Mouse (Mus musculus) neural tube, embryonic 15.5 days (tissue): ENCODE measurements around the gene Fuom. TPM values are rescaled to one million over a fixed set of nuclear protein-coding genes. Genes with fewer than 3 reads are reported as not detected.

Experiments
- ATAC-seq: fragments of 200-750 bp; cut with Nextera tagmentation; 2 replicates; pipeline ENCODE4 v1.8.0; 2017; ENCODE audit warnings: mild to moderate bottlenecking, moderate TSS enrichment, moderate library complexity; ENCODE audit not compliant: low FRiP score
- H3K27ac ChIP-seq: fragments of 300-500 bp; sonication (generic); replicated peaks from 2 replicates; pipeline ENCODE4 v1.5.1; 2015; ENCODE audit warnings: mild to moderate bottlenecking, inconsistent platforms
- H3K27me3 ChIP-seq: fragments of 300-500 bp; sonication (generic); replicated peaks from 2 replicates; pipeline ENCODE4 v1.6.1; 2015; ENCODE audit warnings: inconsistent platforms
- H3K36me3 ChIP-seq: fragments of 300-500 bp; sonication (generic); 2 replicates; pipeline ENCODE4 v1.6.1; 2015; ENCODE audit warnings: inconsistent platforms
- H3K4me1 ChIP-seq: fragments of 300-500 bp; sonication (generic); 2 replicates; pipeline ENCODE4 v1.6.1; 2015; ENCODE audit warnings: inconsistent platforms
- H3K4me2 ChIP-seq: fragments of 300-500 bp; sonication (generic); 2 replicates; pipeline ENCODE4 v1.6.1; 2015; ENCODE audit warnings: inconsistent platforms, mild to moderate bottlenecking, moderate library complexity
- H3K4me3 ChIP-seq: fragments of 300-500 bp; sonication (generic); replicated peaks from 2 replicates; pipeline ENCODE4 v1.5.1; 2015; ENCODE audit warnings: mild to moderate bottlenecking, inconsistent platforms
- H3K9ac ChIP-seq: fragments of 300-500 bp; sonication (generic); replicated peaks from 2 replicates; pipeline ENCODE4 v1.6.1; 2015; ENCODE audit warnings: mild to moderate bottlenecking, inconsistent platforms
- H3K9me3 ChIP-seq: fragments of 300-500 bp; sonication (generic); replicated peaks from 2 replicates; pipeline ENCODE4 v1.6.1; 2016; ENCODE audit warnings: inconsistent platforms
- WGBS: fragments of 180-500 bp; shearing (Covaris S2); methylation state at CpG from one replicate; pipeline ENCODE4 v1.1.7; 2015; ENCODE audit warnings: mixed read lengths; 5-methylcytosine and 5-hydroxymethylcytosine counted together
- polyA plus RNA-seq: library from polyadenylated mRNA; unstranded; fragments of >200 nt; fragmentation: Nextera tagmentation; extraction: Ambion mirVana; gene quantifications from 2 replicates; pipeline ENCODE4 v1.2.1, GENCODE M21; 2015

The Fuom gene
- polyA plus RNA-seq, 1 experiment from 2014 or later: 51.2 TPM

GRCm38 (mm10) chr7:140096055-140096454 lies 6.2 kb downstream of the Fuom start:
- H3K9ac ChIP-seq: no peak overlapping the region
- no peaks in the 10 kb centered on the region for H3K9me3 ChIP-seq
- H3K27me3 ChIP-seq: no peaks in the 10 kb centered on the region
- H3K4me1 ChIP-seq: peaks cover 3% of the 10 kb centered on the region
- no peak overlapping the region for H3K4me3 ChIP-seq
- no peak for ATAC-seq
- H3K4me2 ChIP-seq: no peak overlapping the region
- H3K36me3 ChIP-seq: peaks cover 2% of the 10 kb centered on the region
- no peak overlapping the region for H3K27ac ChIP-seq

- Histone ChIP-seq H3K9ac (no peak overlapping the region), H3K27me3 (no peaks in the 10 kb centered on the region), H3K4me1 (no peaks in the 10 kb centered on the region), H3K36me3 (peaks cover 2% of the 10 kb centered on the region), H3K9me3 (no peaks in the 10 kb centered on the region), H3K27ac (no peak overlapping the region), H3K4me3 (no peak overlapping the region), H3K4me2 (no peak overlapping the region)
- ATAC-seq: no peak
- 46% methylated on average over 1 of the region's 1 CpGs for WGBS
Observed at GRCm38 (mm10) chr7:140095556-140095955, 6.7 kb downstream of the Fuom start.

- Histone ChIP-seq H3K4me3 (no peak overlapping the region), H3K4me1 (no peaks in the 10 kb centered on the region), H3K36me3 (peaks cover 2% of the 10 kb centered on the region), H3K9me3 (no peaks in the 10 kb centered on the region), H3K27me3 (no peaks in the 10 kb centered on the region), H3K9ac (no peak overlapping the region), H3K27ac (no peak overlapping the region), H3K4me2 (no peak overlapping the region)
- no peak for ATAC-seq
- 73% methylated on average over 5 of the region's 5 CpGs for WGBS
Observed at GRCm38 (mm10) chr7:140094954-140095353, 7.3 kb downstream of the Fuom start.

- H3K4me1 ChIP-seq: no peaks in the 10 kb centered on the region
- H3K4me2 ChIP-seq: no peak within 1 kb of the TSS
- no peaks in the 10 kb centered on the region for H3K9me3 ChIP-seq
- no peak within 1 kb of the TSS for H3K27ac ChIP-seq
- no peaks in the 10 kb centered on the region; the same call in 1 of the 2 replicates for H3K36me3 ChIP-seq
- WGBS: 64% methylated on average over 5 of the region's 5 CpGs
- H3K4me3 ChIP-seq: no peak within 1 kb of the TSS
- no peak for ATAC-seq
- no peak within 1 kb of the TSS for H3K9ac ChIP-seq
- no peaks in the 10 kb centered on the region for H3K27me3 ChIP-seq
Observed at GRCm38 (mm10) chr7:140092924-140093528, 9.2 kb downstream of the Fuom start, which contains the start of gene Prap1. Gene Prap1 (plus strand): TSS chr7:140093395.

- Histone ChIP-seq H3K9ac (no peak overlapping the region), H3K4me1 (no peaks in the 10 kb centered on the region), H3K27me3 (no peaks in the 10 kb centered on the region), H3K4me3 (no peak overlapping the region), H3K9me3 (no peaks in the 10 kb centered on the region), H3K27ac (no peak overlapping the region), H3K4me2 (no peak overlapping the region), H3K36me3 (no peaks in the 10 kb centered on the region)
- 84% methylated on average over 10 of the region's 10 CpGs for WGBS
- ATAC-seq: no peak
Observed at GRCm38 (mm10) chr7:140090601-140091000, 11.6 kb downstream of the Fuom start.

- Histone ChIP-seq H3K27ac (peak within 1 kb of the TSS; percentile 94), H3K27me3 (no peaks in the 10 kb centered on the region), H3K4me2 (peak within 1 kb of the TSS; percentile 71), H3K4me3 (peak within 1 kb of the TSS; percentile 49), H3K36me3 (no peaks in the 10 kb centered on the region), H3K4me1 (peaks cover 30% of the 10 kb centered on the region), H3K9ac (peak within 1 kb of the TSS; percentile 76), H3K9me3 (no peaks in the 10 kb centered on the region)
- 5% methylated on average over 18 of the region's 18 CpGs for WGBS
- ATAC-seq: peak; percentile 91
Observed at GRCm38 (mm10) chr7:140082242-140082678, 20.0 kb downstream of the Fuom start, which contains the start of gene Caly. Gene Caly (minus strand): TSS chr7:140082548.

- peak overlapping the region; percentile 94 for H3K27ac ChIP-seq
- no peaks in the 10 kb centered on the region for H3K27me3 ChIP-seq
- ATAC-seq: peak; percentile 69
Observed at GRCm38 (mm10) chr7:140081408-140082241, 20.6 kb downstream of the Fuom start.

GRCm38 (mm10) chr7:140080503-140081156 lies 21.6 kb downstream of the Fuom start:
- H3K9ac ChIP-seq: peak overlapping the region; percentile 76
- whole genome bisulfite sequencing: 1% methylated on average over 24 of the region's 24 CpGs
- peak overlapping the region; percentile 71 for H3K4me2 ChIP-seq
- H3K9me3 ChIP-seq: no peaks in the 10 kb centered on the region
- peaks cover 5% of the 10 kb centered on the region; the same call in 1 of the 2 replicates for H3K36me3 ChIP-seq
- no peaks in the 10 kb centered on the region for H3K27me3 ChIP-seq
- peak; percentile 79 for ATAC-seq
- H3K27ac ChIP-seq: peak overlapping the region; percentile 94
- H3K4me1 ChIP-seq: peaks cover 30% of the 10 kb centered on the region
- H3K4me3 ChIP-seq: peak overlapping the region; percentile 49

More at GRCm38 (mm10) chr7:140081408-140082241, 20.6 kb downstream of the Fuom start:
- Histone ChIP-seq H3K9me3 (no peaks in the 10 kb centered on the region), H3K36me3 (no peaks in the 10 kb centered on the region), H3K4me3 (peak overlapping the region; percentile 49), H3K4me2 (peak overlapping the region; percentile 71), H3K4me1 (peaks cover 30% of the 10 kb centered on the region), H3K9ac (peak overlapping the region; percentile 76)
- WGBS: 9% methylated on average over 20 of the region's 20 CpGs

GRCm38 (mm10) chr7:140078711-140079110 lies 23.5 kb downstream of the Fuom start:
- no peak for ATAC-seq
- WGBS: 4% methylated on average over 5 of the region's 5 CpGs
- peaks cover 8% of the 10 kb centered on the region; the same call in 1 of the 2 replicates for H3K36me3 ChIP-seq
- 0 out of 2 replicates have a peak, but pooled peaks cover 3% of the 10 kb centered on the region for H3K27me3 ChIP-seq
- H3K9ac ChIP-seq: no peak overlapping the region
- H3K27ac ChIP-seq: peak overlapping the region; percentile 37; the same call in 1 of the 2 replicates
- peak overlapping the region; percentile 71; the same call in 1 of the 2 replicates for H3K4me2 ChIP-seq
- H3K4me1 ChIP-seq: peaks cover 30% of the 10 kb centered on the region
- H3K4me3 ChIP-seq: no peak overlapping the region
- no peaks in the 10 kb centered on the region for H3K9me3 ChIP-seq

- Histone ChIP-seq H3K27me3 (peaks cover 10% of the 10 kb centered on the region; the same call in 1 of the 2 replicates), H3K4me3 (no peak overlapping the region), H3K9ac (no peak overlapping the region), H3K4me1 (peaks cover 26% of the 10 kb centered on the region), H3K36me3 (peaks cover 18% of the 10 kb centered on the region), H3K27ac (no peak overlapping the region), H3K4me2 (no peak overlapping the region), H3K9me3 (no peaks in the 10 kb centered on the region)
- ATAC-seq: no peak
- WGBS: 81% methylated on average over 6 of the region's 6 CpGs
Observed at GRCm38 (mm10) chr7:140077698-140078097, 24.5 kb downstream of the Fuom start.

GRCm38 (mm10) chr7:140070042-140070711 lies 32.1 kb downstream of the Fuom start:
- Histone ChIP-seq H3K9me3 (no peaks in the 10 kb centered on the region), H3K9ac (peak overlapping the region; percentile 23; the same call in 1 of the 2 replicates), H3K4me2 (peak overlapping the region; percentile 42), H3K4me1 (no peaks in the 10 kb centered on the region), H3K27ac (no peak overlapping the region), H3K27me3 (peaks cover 17% of the 10 kb centered on the region; the same call in 1 of the 2 replicates), H3K36me3 (peaks cover 50% of the 10 kb centered on the region), H3K4me3 (peak overlapping the region; percentile 12; the same call in 1 of the 2 replicates)
- 39% methylated on average over 38 of the region's 39 CpGs for WGBS
- ATAC-seq: no peak
